Mouse (Mus musculus): ENCODE data around the gene Lipc. TPM values are rescaled to one million over a fixed set of nuclear protein-coding genes. Genes with fewer than 3 reads are reported as not detected.

Gene Lipc
- polyA plus RNA-seq, 1 experiment from 2014 or later: not detected

DNA sequence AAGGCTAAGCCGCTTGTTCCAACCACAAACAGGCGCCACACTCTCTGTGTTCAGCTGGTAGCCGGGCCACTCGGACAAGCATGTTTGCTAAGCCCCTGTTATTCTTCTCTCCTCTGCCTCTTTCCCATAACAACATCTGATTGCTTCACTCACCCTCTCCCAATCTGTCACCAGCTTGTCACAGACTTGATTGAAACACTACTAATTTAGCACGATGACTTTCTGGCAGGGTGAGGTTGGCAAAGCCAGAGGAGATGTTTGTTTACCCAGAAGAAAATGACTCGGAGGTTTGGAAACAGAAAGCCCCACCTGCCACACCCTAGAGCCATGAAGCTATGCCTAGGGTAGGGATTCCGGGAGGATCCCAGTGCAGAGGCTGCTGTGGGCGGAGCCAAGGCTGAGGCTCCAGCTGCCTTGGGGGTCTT is 104.4 kb downstream of the Lipc start:
- H3K9me3 ChIP-seq: no peaks in the 10 kb centered on the region
- peaks cover 13% of the 10 kb centered on the region; the same call in 1 of the 2 replicates for H3K4me1 ChIP-seq
- H3K4me2 ChIP-seq: no peak overlapping the region
- no peak for ATAC-seq (ENCODE audit: low FRiP score)
- 49% methylated on average over 8 of the region's 8 CpGs for WGBS
- no peaks in the 10 kb centered on the region for H3K27me3 ChIP-seq
- no peak overlapping the region for H3K27ac ChIP-seq
- no peaks in the 10 kb centered on the region for H3K36me3 ChIP-seq (replicated peaks)
- H3K4me3 ChIP-seq (replicated peaks): no peak overlapping the region
- no peak overlapping the region for H3K9ac ChIP-seq

DNA sequence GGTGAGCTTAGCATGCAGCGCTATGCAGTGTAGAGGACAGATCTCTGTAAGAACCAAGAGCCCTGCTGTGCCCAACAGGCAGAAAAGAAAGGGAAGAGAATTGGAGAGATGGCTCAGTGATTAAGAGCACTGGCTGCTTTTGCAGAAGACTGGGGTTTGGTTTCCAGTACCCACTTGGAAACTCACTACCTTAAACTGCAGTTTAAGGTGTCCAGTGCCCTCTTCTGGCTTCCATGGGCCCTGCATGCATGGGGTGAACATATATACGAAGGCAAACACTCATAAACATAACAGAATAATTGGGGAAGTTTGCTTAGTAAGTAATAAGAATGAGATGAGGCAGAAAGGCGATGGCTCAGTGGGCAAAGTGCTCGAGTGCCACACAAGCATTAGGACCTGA is 108.8 kb downstream of the Lipc start:
- Histone ChIP-seq H3K27ac (no peak overlapping the region), H3K9me3 (no peaks in the 10 kb centered on the region), H3K9ac (no peak overlapping the region), H3K36me3 (replicated peaks) (no peaks in the 10 kb centered on the region), H3K4me2 (no peak overlapping the region), H3K27me3 (no peaks in the 10 kb centered on the region), H3K4me1 (peaks cover 8% of the 10 kb centered on the region; the same call in 1 of the 2 replicates), H3K4me3 (replicated peaks) (no peak overlapping the region)
- ATAC-seq (ENCODE audit: low FRiP score): no peak
- 91% methylated on average over 4 of the region's 4 CpGs for WGBS

- no peak overlapping the region for H3K27ac ChIP-seq
- no peak overlapping the region for H3K9ac ChIP-seq
- no peaks in the 10 kb centered on the region for H3K27me3 ChIP-seq
- H3K4me2 ChIP-seq: no peak overlapping the region
- 86% methylated on average over 5 of the region's 6 CpGs for WGBS
- ATAC-seq (ENCODE audit: low FRiP score): no peak
- no peaks in the 10 kb centered on the region for H3K36me3 ChIP-seq (replicated peaks)
- no peaks in the 10 kb centered on the region for H3K9me3 ChIP-seq
- H3K4me3 ChIP-seq (replicated peaks): no peak overlapping the region
- peaks cover 1% of the 10 kb centered on the region; the same call in 1 of the 2 replicates for H3K4me1 ChIP-seq
Measured at GRCm38 (mm10) chr9:70842300-70842941, 109.6 kb downstream of the Lipc start.

- Histone ChIP-seq H3K27me3 (no peaks in the 10 kb centered on the region), H3K9ac (no peak overlapping the region), H3K27ac (no peak overlapping the region), H3K4me1 (no peaks in the 10 kb centered on the region; the same call in 1 of the 2 replicates), H3K36me3 (replicated peaks) (no peaks in the 10 kb centered on the region), H3K9me3 (no peaks in the 10 kb centered on the region), H3K4me2 (no peak overlapping the region), H3K4me3 (replicated peaks) (no peak overlapping the region)
- no peak for ATAC-seq (ENCODE audit: low FRiP score)
- WGBS: 89% methylated on average over 8 of the region's 8 CpGs
Measured at GRCm38 (mm10) chr9:70841426-70842215, 110.4 kb downstream of the Lipc start.

- WGBS: 65% methylated on average over 6 of the region's 6 CpGs
- no peaks in the 10 kb centered on the region; the same call in 1 of the 2 replicates for H3K4me1 ChIP-seq
- H3K4me2 ChIP-seq: no peak overlapping the region
- no peak overlapping the region for H3K9ac ChIP-seq
- H3K4me3 ChIP-seq (replicated peaks): no peak overlapping the region
- no peak for ATAC-seq (ENCODE audit: low FRiP score)
- H3K36me3 ChIP-seq (replicated peaks): no peaks in the 10 kb centered on the region
- H3K9me3 ChIP-seq: no peaks in the 10 kb centered on the region
- no peak overlapping the region for H3K27ac ChIP-seq
- H3K27me3 ChIP-seq: no peaks in the 10 kb centered on the region
Measured at GRCm38 (mm10) chr9:70840861-70841341, 111.1 kb downstream of the Lipc start.

DNA sequence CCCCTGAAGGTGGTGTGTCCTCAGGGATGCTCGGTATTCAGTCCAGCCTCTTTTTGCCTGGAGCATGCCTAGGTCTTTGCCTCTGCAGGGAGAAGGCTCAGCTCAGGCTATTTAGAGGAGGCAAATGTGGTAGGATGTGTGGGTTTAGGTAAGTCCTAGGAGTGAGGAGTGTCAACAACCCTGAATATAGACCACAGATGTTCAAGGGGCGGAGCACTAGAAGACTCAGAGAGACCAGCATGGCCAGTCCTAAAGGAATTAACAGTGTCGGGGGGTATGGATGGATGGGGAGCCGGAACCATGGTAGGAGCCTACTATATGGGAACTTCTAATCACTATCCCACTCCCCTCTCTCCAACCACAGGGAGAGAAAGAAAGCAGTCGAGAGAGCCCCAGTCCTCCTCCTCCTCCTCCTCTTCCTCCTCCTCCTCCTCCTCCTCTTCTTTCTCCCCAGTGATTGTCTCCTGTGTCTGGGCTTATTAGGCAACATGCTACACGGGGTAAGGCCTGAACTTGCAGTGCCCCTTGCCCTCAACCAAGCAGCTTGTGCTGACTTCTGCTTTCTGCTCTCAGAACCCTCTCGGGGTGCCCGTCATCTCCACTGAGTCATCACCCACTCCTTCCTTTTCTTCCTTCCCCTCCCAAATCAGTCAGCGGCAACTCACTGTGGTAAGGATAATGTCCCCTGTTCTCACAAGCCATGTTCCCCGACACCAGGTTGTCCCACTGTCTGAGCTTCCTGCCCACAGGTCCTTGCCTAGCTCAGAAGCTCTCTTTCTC is 113.7 kb downstream of the Lipc start:
- WGBS: 91% methylated on average over 9 of the region's 10 CpGs

DNA sequence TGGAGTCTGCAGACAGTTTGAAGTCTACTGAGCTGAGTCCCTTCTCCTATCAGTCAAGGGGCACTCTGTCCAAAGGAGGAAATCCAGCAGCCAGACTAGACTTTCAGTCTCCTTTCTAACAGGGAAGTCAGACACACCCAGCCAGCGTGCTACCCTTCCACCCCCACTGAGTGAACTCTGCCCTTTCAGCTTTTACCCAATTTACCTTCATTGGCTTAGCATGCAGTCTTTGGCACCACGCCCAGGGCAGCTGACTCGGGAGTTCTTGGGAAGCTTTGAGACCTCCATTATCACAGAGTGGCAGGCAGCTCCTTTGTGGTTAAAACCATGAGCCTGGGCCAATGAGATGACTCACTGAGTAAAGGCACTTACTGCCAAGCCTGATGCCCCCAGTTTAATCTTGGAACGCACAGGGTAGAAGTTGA is 117.3 kb downstream of the Lipc start:
- no peak overlapping the region for H3K27ac ChIP-seq
- H3K4me1 ChIP-seq: no peaks in the 10 kb centered on the region
- no peak overlapping the region for H3K4me3 ChIP-seq (replicated peaks)
- no peak overlapping the region for H3K4me2 ChIP-seq
- no peak for ATAC-seq (ENCODE audit: low FRiP score)
- H3K27me3 ChIP-seq: no peaks in the 10 kb centered on the region
- WGBS: 58% methylated on average over 4 of the region's 4 CpGs
- H3K36me3 ChIP-seq (replicated peaks): no peaks in the 10 kb centered on the region
- no peaks in the 10 kb centered on the region for H3K9me3 ChIP-seq
- no peak overlapping the region for H3K9ac ChIP-seq

More for the DNA sequence above, 113.7 kb downstream of the Lipc start:
- H3K9me3 ChIP-seq: no peaks in the 10 kb centered on the region
- no peaks in the 10 kb centered on the region for H3K36me3 ChIP-seq (replicated peaks)
- no peaks in the 10 kb centered on the region; the same call in 1 of the 2 replicates for H3K4me1 ChIP-seq
- ATAC-seq (ENCODE audit: low FRiP score): no peak
- H3K9ac ChIP-seq: no peak overlapping the region
- no peak overlapping the region for H3K4me3 ChIP-seq (replicated peaks)
- H3K27ac ChIP-seq: no peak overlapping the region
- no peaks in the 10 kb centered on the region for H3K27me3 ChIP-seq
- no peak overlapping the region for H3K4me2 ChIP-seq

DNA sequence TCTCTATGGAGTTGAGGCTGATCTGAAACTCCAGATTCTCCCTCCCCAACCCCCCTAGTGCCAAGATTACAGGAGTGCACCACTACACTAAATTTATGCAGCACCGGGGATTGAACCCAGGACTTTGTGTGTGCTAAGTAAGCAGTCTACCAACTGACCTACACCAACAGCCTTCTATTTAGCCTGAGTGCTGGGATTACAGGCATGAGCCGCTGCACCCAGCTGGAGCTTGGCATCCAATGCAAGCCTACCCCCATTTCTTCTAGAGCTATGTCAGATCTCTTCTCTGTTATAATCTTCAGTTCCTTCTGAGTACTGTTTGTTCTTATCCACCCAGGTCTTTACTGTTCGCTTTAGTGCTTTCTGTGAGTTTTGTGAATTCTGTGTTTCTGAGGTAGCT is 117.8 kb downstream of the Lipc start:
- Histone ChIP-seq H3K27me3 (no peaks in the 10 kb centered on the region), H3K9me3 (no peaks in the 10 kb centered on the region), H3K36me3 (replicated peaks) (no peaks in the 10 kb centered on the region), H3K27ac (no peak overlapping the region), H3K4me2 (no peak overlapping the region), H3K4me3 (replicated peaks) (no peak overlapping the region), H3K4me1 (no peaks in the 10 kb centered on the region), H3K9ac (no peak overlapping the region)
- no peak for ATAC-seq (ENCODE audit: low FRiP score)
- WGBS: 91% methylated on average over 3 of the region's 3 CpGs

- Histone ChIP-seq H3K4me2 (no peak overlapping the region), H3K4me3 (replicated peaks) (no peak overlapping the region), H3K27ac (no peak overlapping the region), H3K27me3 (no peaks in the 10 kb centered on the region), H3K9me3 (no peaks in the 10 kb centered on the region), H3K9ac (no peak overlapping the region), H3K4me1 (no peaks in the 10 kb centered on the region), H3K36me3 (replicated peaks) (no peaks in the 10 kb centered on the region)
- no peak for ATAC-seq (ENCODE audit: low FRiP score)
- WGBS: 91% methylated on average over 6 of the region's 6 CpGs
Measured at GRCm38 (mm10) chr9:70833111-70833908, 118.7 kb downstream of the Lipc start.

DNA sequence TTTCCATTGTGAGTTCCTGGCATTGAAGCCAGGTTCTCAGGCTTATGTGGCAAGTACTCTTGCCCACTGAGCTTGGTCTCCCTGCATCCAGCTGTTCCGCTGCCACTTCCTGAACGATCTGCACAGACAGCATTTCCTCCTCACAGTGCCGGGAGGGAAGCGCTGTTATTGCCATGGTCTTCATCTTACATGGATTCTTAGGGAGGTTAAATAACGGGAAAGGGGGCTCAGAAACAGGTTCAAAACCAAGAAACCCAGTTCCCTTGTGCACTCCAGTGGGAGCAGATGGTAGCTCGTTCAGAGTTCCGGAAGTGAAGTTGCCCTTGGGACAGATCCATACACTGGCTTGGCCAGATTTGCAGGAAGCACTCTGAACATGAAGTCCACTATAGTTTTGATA is 119.8 kb downstream of the Lipc start:
- Histone ChIP-seq H3K9me3 (no peaks in the 10 kb centered on the region), H3K27me3 (no peaks in the 10 kb centered on the region), H3K9ac (no peak overlapping the region), H3K36me3 (replicated peaks) (no peaks in the 10 kb centered on the region), H3K4me3 (replicated peaks) (no peak overlapping the region), H3K4me1 (no peaks in the 10 kb centered on the region), H3K4me2 (no peak overlapping the region), H3K27ac (no peak overlapping the region)
- no peak for ATAC-seq (ENCODE audit: low FRiP score)
- WGBS: 82% methylated on average over 7 of the region's 7 CpGs

DNA sequence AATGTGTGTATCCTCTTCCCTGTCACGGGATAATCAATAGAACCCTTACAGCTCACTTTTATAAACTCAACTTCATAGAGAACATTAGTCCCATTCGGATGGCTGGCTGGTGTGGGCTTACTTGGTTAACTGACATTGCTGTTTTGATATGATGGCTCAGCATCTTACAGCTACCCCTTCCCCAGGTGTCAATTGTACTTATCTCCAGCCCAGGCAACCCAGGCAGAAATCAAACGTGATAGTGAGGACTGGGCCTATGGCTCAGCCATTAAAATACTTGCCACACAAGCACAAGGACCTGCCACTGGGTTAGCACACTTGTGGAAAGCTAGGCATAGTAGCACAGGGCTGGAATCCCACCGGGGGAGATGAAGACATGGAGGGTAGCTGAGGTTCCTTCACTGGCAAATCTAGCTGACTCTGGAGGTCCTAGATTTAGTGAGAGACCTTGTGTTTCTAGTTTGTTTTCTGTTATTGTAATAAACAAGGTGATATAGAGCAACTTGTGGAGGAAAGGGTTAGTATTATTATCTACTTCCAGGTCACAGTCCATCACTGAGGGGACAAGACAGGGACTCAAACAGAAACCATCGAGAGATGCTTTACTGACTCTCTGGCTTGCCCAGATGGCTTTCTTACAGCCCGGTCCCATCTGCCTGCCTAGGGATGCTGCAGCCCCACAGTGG is 121.0 kb downstream of the Lipc start:
- H3K27ac ChIP-seq: no peak overlapping the region
- no peak for ATAC-seq (ENCODE audit: low FRiP score)
- no peaks in the 10 kb centered on the region for H3K4me1 ChIP-seq
- no peaks in the 10 kb centered on the region for H3K27me3 ChIP-seq
- no peak overlapping the region for H3K4me2 ChIP-seq
- no peak overlapping the region for H3K4me3 ChIP-seq (replicated peaks)
- no peaks in the 10 kb centered on the region for H3K9me3 ChIP-seq
- 91% methylated on average over 6 of the region's 6 CpGs for WGBS
- no peak overlapping the region for H3K9ac ChIP-seq
- H3K36me3 ChIP-seq (replicated peaks): no peaks in the 10 kb centered on the region

Measured in forebrain, embryonic 12.5 days (tissue).